Mouse (Mus musculus) granulocyte monocyte progenitor cell, adult 5-6 weeks (primary cell): ENCODE measurements at regions not wholly inside any gene's neighbourhood (a gene's known extent, or its start where the extent isn't known, plus 50 kb on each side); places are given as distances from the start of the nearest gene placed in this dataset.

Experiments
- ATAC-seq: replicated peaks from 2 replicates; pipeline ENCODE4 v1.8.0; 2016; ENCODE audit warnings: mild to moderate bottlenecking, moderate TSS enrichment, inconsistent platforms; ENCODE audit not compliant: poor library complexity, severe bottlenecking

DNA sequence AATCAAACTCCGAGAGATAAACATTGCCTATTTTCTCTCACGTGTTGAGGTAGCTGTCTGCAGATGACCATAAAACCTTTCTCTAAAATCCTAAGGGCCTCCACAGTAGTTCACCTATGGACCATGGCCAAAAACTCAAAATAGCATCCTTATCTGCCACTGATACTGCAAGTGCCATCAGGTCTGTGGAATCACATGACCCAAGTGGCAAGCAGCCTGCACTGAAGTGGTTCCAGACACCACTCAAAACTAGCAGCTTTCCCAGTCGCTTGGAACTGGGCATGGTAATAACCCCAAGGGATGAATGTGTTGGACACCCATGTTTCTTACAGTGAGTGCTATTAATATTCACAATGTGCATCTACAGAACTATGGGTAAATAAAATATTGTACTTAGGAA is 182.0 kb downstream of the Tm2d1 start:
- no peak for ATAC-seq

DNA sequence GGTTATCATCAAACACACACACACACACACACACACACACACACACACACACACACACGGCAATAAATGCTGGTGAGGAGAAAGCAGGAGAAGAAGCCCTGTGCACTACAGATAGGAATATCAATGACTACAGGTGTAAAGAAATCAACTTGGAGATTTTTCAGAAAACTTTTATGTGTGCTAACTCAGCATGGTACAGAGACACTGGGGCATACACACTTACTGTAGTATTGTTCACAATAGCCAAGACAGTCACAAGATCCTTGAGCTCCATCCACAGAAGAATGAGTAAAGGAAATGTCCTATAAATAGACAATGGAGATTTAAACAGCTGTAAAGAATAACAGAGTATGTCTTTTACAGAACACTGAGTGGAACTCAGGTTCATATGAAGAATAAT is 182.4 kb downstream of the Tm2d1 start:
- ATAC-seq: no peak

DNA sequence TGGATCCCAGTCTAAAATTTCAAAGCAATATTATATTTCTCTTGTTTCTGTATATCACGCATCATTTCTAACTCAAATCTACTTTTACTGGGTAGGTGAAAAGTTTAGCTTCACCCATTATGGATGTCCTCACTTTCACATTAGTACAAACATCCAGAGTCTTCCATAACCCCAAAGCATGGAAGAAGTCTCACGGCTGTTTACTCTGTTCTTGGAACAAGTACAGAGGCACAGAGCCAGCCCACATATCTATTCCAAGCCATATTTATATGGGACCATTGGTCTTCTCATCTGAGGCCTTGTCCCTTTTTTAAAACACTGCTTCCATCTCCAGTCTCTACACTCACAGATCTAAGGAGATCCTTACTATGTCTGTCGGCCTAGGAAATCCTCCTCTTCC is 192.8 kb downstream of the Tm2d1 start:
- no peak for ATAC-seq

DNA sequence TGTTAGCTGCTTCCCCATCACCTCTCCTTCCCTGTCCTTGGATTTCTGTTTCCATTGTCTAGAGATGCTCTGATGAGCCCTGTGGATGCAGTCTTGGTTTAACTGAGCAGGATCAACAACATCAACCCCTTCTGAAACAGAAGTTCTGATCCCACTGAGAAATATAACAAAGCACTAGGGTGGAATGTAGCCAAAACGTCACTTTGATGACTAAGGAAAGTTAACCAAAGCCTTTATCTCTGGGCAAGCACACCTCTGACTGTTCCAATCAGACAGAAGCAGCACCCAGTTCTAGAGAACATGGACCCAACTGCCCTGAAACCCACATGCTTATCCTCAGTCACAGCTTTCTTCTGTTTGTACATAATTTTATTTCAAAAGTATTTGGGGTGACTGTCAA is 193.2 kb downstream of the Tm2d1 start:
- ATAC-seq: no peak

DNA sequence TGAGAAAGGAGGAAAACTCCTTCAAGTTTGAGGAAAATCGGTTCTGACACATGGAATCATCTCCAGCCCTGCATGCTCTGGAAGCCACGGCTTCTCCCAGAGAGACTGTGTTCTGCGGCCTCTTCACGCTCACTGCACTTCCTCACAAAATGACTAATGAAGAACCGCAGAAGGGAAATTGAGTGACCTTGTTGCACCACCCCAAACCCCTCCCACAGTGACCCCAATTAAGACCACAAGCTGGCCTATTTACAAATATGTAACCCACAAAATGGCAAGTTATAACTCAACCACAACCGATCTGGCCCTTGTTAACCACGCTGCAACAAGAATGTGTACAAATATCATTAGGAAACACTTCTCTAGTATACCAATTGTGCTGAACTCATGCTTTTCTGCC is 194.2 kb downstream of the Tm2d1 start:
- peak; percentile 97 for ATAC-seq

DNA sequence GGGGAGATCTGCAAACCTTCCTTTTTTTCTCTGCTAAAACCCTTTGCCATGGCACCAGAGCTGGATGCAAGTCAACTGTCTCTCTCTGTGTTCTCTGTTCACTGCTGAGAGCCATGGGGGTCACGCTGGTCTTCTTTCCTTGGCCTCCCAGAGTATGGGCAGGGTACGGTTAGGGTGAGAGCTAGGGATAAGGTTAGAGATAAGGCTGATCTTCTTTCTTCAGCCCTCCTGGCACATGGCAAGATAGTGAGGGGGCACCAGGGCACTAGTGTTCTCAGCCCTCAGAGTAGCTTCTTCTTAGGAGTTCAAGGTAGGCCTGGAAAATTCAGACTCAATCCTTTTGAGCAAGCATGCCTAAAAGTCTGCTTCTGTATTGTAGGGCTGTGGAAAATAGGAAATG is 196.1 kb downstream of the Tm2d1 start:
- no peak for ATAC-seq

DNA sequence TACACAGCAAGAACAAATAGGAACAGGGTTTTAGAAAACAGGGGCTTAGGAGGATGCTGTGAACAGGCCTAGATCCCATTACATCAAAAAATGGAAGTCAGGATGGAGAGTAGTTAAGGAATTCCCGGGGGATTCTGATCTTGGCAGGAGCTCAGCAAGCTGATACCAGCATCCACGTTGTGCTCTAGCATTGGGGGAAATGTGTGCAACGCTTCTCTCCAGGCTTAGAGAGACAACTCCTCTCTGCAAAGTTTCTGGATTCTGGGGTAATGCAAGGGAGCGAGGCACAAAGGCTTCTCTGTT is 201.1 kb downstream of the Tm2d1 start:
- no peak for ATAC-seq

DNA sequence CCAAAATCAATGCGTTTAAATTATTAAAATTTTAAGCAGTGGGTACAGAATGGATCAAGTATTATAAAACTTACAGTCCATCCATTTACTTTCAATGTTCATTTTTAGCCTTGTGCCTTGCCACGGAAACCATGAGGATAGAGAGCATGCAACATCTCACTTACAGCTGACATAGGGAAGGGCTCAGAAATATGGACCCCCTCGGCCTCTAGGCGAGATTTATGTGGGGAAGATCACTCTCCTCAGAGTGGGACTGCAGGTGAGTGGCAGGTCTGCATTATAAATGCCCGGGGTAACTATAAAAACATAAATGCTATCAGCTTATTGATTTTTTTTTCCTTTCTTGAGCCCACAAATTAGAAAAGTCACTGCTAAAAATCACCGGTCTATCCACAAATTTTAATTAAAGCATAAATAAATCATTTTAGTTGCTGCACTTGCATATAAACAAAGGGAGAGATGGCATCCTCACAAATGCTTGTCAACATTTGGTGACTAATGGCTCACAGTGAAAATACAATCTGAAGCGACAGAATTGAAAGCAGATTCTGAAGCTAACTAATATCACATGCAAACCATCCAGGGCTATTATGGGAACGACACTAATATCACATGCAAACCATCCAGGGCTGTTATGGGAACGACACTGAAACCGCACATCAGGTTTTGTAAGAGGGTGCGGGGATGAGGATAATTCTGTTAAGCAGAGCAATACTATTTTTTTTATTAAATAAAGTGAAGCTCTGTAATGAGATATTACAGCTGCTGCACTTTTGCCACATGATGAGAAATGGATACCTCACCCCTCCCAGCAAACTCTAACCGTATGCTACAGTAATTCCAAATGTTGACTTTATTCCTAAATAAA is 201.7 kb downstream of the Tm2d1 start:
- no peak for ATAC-seq

DNA sequence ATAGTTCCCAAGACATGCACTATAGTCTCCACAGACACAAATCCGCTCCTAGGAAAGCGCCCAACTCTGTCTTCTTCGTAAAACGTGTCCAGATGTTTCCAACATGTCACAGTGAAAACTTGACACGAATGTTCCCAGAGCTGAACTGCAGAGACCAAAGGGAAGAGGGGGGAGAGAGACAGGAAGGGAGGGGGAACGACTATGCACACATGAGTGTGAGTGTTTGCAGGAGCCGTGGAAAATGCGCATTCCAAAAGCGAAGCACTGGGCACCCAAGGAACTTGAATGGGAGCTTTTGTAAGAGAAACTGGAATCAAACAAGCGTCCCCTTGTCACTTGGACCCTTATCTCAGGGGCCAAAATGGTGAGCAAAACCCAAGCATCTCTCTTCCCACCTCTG is 202.8 kb downstream of the Tm2d1 start:
- ATAC-seq: no peak
